Mouse (Mus musculus): ENCODE measurements around the gene Gm8229.
"Not testable (repeated sequence)": the region's sequence is repeated elsewhere in the genome, so short reads cannot be mapped to it uniquely, and the experiment has no call there.

Gm8229 gene

DNA sequence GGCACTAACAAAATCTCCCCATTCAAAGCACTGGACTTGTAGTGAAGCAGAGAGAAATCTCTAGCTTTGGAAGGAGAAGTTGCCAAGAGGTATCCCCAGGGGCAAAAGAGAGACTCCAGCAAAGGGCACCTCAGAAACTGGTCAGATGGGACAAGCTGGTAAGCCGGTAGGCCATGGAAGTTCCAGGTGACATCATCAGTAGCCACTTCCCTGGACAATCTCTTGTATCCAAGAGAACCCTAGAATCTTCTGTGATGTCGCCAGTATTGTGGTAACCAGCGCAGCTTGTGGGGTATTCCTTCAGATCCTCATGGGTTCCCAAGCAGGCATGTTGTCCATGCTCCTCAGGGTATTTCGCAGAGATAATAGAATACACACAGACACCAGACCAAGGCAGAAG lies at the start of gene Gm8229:
TSS of gene Gm8229 (plus strand) at position 301 of the 400 bp plus-strand sequence.
- DNase-seq (ENCODE audit: low spot score in 2 of 2) = not testable (repeated sequence)

DNA sequence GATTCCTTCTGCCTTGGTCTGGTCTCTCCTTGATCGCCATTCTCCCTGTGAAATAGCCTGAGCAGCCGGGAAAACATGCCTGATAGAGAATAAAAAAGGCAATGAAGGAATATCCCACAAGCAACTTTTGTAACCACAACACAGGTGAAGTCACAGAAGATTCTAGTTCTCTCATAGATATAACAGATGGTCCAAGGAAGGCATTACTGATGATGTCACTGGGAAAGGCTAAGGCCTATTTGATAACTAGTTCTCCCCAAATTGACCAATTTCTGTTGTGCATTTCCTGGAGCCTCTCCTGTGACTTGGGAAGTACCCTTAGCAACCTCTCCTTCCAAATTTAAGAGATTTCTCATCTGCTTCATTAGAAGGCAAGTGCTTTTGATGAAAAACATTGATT lies 26.7 kb upstream of the Gm8229 start, which contains the start of gene Gm5930:
TSS of gene Gm5930 (minus strand) at position 101 of the 400 bp plus-strand sequence.
- DNase-seq (ENCODE audit: low spot score in 2 of 2) = not testable (repeated sequence)

DNA sequence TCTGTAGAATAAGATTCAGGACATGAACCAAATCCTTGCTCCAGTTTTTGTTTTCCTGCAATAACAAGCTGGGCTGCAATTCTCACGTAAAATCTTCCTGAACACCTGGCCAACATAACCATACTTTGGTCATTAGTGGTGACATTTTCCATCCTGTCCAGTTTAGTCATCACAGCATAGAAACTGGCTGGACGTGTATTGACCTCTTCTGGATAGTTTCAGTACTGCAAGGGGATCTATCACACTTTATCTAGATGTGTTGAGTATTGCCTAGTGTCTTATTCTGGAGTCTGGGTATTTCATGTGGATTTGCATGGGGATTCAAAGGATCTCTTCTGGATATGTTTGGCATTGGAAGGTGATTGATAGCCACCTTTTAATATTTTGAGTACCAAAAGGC lies 3.7 kb upstream of the Gm8229 start:
- DNase-seq (ENCODE audit: low spot score in 2 of 2) = not testable (repeated sequence)

DNA sequence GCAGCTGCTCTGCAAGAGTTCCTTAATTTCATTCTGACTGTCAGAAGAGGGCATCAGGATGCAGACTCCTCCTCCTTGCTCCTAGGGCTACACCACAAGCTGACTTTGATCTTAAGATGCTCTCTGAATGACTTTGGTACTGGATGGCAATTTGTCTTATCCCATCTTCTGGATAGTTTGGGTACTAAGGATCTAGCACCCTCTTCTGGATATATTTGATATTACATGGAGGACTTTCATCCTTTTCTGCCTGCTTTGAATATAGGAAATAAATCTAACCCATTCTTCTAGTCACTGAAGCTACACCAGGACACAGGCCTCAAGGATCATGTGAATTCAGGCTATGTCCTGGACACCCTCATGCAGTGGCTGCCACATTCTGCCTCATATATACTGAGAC lies 2.9 kb upstream of the Gm8229 start:
- not testable (repeated sequence) for DNase-seq (ENCODE audit: low spot score in 2 of 2)

DNA sequence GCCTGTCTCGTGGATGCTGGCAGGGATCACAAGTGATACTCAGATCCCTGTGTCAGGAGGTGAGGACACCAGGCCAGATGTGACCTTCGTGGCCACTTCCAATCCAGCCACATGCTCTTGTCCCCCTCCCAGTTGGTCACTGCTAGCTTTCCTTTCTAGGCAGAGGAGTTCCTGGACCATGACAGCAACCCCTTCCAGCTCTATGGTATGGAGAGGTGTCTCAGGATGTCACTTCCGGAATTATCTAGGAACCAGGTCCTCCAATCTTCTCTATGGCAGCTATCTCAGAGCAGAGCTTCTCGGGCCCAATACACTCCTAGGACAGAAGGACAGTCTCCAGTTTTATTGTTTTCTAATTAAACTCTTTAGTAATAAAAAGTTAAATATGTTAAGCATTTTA lies 19.1 kb downstream of the Gm8229 start:
- not testable (repeated sequence) for DNase-seq (ENCODE audit: low spot score in 2 of 2)

DNA sequence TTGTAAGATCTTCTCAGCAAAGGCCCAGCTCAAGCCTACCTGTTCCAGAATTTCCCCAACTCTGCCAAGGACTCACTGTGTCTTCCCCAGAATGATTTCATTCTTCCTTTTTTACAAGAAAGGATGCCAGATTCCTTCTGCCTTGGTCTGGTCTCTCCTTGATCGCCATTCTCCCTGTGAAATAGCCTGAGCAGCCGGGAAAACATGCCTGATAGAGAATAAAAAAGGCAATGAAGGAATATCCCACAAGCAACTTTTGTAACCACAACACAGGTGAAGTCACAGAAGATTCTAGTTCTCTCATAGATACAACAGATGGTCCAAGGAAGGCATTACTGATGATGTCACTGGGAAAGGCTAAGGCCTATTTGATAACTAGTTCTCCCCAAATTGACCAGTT lies 45.4 kb downstream of the Gm8229 start, which contains the start of gene Gm3371:
TSS of gene Gm3371 (minus strand) at position 101 of the 400 bp plus-strand sequence.
- not testable (repeated sequence) for DNase-seq (ENCODE audit: low spot score in 2 of 2)

Data from spleen, postnatal 10 days (tissue).